Mouse (Mus musculus): ENCODE measurements around the gene Ncoa5. TPM values are rescaled to one million over a fixed set of nuclear protein-coding genes. Genes with fewer than 3 reads are reported as not detected.

Gene Ncoa5
- polyA plus RNA-seq, 1 experiment from 2014 or later: 79.5 TPM

DNA sequence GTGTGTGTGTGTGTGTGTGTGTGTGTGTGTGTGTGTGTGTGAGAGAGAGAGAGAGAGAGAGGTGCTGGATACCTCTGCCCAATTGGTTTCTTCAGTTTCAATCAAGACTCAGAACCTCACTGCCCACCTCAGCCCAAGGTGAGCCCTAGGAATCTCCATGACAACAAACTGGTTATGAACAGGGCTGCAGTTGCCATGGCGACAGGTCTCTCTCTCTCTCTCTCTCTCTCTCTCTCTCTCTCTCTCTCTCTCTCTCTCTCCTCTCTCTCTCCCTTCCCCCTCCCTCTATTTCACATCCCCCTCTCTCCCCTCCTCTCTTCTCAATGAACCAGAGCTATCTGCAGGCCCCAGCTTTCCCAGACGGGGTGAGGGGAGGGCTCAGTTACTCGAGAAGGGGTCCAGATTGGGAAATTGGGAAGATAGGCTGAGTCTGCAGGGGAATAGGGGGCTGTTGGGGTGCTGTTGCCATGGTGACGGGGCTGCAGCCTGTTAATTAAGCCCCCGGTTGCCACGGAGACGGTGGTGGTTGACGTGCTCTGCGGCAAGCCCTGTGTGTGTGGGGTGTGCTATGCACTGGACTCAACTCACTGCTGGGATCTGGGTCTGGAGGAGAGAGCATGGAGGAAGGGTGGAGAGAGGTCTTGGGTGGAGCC, 70.3 kb downstream of the Ncoa5 start:
- Histone ChIP-seq H3K4me2 (replicated peaks; ENCODE audit: low read depth, low read length) (no peak overlapping the region), H3K36me3 (ENCODE audit: control insufficient read depth, insufficient read depth, low read length) (no peaks in the 10 kb centered on the region), H3K4me1 (replicated peaks; ENCODE audit: control insufficient read depth, insufficient read depth, low read length) (peaks cover 19% of the 10 kb centered on the region), H3K4me3 (ENCODE audit: low read depth, low read length) (no peak overlapping the region), H3K9me3 (ENCODE audit: control insufficient read depth, low read length) (no peaks in the 10 kb centered on the region), H3K27me3 (ENCODE audit: control insufficient read depth, insufficient read depth, low read length) (peaks cover 32% of the 10 kb centered on the region), H3K27ac (ENCODE audit: low read depth, low read length) (no peak overlapping the region), H3K9ac (ENCODE audit: low read depth, low read length) (no peak overlapping the region)
- WGBS: 27% methylated on average over 9 of the region's 9 CpGs
- ATAC-seq (ENCODE audit: low FRiP score): peak; percentile 48
- peak; percentile 70 for DNase-seq (ENCODE audit: low spot score)

DNA sequence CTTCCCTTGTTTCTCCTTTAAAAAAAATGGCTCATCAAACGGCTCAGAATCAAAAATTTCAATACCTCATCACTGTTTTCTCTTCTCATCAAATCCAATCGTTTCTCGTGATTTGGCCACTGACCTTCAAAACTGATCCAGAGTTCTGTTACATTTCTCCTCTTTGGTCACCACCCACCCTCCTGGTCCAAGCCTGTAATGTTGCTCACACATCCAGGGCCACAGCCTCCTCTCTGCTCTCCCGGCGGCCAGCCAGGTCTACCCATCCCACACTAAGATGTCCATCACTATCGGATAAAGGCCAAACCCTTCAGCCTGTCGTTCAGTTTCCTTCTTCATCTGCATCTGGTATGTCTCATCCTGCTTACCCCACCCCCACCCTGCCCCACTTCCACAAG, 72.5 kb downstream of the Ncoa5 start:
- ATAC-seq (ENCODE audit: low FRiP score) (no peak), DNase-seq (ENCODE audit: low spot score) (no peak)
- Histone ChIP-seq H3K9ac (ENCODE audit: low read depth, low read length) (no peak overlapping the region), H3K4me3 (ENCODE audit: low read depth, low read length) (no peak overlapping the region), H3K4me1 (replicated peaks; ENCODE audit: control insufficient read depth, insufficient read depth, low read length) (peaks cover 9% of the 10 kb centered on the region), H3K9me3 (ENCODE audit: control insufficient read depth, low read length) (no peaks in the 10 kb centered on the region), H3K27me3 (ENCODE audit: control insufficient read depth, insufficient read depth, low read length) (peaks cover 10% of the 10 kb centered on the region), H3K4me2 (replicated peaks; ENCODE audit: low read depth, low read length) (no peak overlapping the region), H3K36me3 (ENCODE audit: control insufficient read depth, insufficient read depth, low read length) (no peaks in the 10 kb centered on the region), H3K27ac (ENCODE audit: low read depth, low read length) (no peak overlapping the region)
- WGBS: 51% methylated on average over 7 of the region's 7 CpGs

DNA sequence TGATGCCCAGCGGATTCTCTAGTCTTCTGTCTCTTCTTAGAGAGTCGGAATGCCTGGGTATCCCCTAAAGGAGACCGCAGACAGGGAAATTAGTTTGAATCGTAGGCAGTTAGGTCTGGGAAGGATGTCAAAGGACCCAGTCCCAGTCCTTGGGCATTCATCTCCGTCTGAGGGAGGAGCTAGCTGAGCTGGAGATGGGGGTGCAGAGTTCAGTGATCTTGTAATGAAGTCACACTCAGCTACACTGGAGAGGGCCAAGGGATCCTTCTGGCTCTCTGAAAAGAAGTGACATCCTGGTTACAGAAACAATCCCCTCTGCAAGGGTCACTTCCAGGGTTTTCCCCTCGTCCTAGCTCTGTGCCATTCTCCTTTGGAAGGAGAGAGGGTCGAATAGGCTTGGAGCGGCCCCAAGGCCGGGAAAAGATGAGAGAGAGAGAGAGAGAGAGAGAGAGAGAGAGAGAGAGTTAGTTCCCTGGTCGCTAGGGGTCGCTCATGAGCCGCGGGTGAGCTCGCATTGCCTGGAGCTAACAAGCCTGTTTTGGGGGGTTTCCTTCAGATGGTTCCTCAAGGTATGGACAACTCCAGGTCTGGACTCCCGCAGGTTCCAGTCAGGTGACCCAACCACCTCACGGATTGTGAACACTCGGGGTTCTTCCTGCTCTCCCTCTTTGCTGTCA, 73.0 kb downstream of the Ncoa5 start:
- peak; percentile 12; the same call in 1 of the 2 replicates for ATAC-seq (ENCODE audit: low FRiP score)

DNA sequence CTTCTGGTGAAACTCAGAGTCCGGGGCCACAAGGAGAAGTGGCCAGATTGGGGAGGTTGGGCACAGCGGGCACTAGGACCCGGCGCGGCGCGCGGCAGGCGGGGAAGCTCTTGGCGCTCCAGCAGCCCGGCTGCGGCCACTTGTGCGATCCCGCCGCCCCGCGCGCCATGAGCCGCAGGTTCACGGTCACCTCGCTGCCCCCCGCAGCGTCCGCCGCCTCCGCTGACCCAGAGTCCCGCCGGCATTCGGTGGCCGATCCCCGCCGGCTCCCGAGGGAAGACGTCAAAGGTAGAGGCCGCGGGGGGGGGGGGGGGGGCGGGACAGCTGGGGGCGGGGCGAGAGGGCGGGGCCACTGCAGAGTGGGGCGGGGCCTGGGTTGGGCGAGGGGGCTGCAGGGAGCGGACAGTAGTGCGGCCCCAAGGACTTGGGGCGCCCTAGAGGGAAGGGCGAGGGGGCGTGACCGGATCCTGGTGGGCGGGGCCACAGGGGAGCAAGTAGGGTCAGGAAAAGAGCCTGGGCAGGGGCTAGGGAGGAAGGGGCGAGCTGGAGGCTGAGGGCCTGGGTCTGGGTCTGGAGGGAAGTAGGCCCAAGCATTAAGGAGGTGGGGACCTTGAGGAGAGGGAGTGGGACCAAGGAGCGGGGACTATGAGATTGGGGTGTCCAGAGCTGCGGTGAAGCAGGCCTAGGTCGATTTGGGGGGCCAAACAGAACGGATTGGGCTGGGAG, 73.8 kb downstream of the Ncoa5 start, which contains the start of gene Slc12a5:
TSS of gene Slc12a5 (plus strand) at position 87 of the 726 bp plus-strand sequence.
- DNase-seq (ENCODE audit: low spot score): peak; percentile 84
- Histone ChIP-seq H3K4me1 (replicated peaks; ENCODE audit: control insufficient read depth, insufficient read depth, low read length) (peaks cover 9% of the 10 kb centered on the region; the same call in 1 of the 2 replicates), H3K36me3 (ENCODE audit: control insufficient read depth, insufficient read depth, low read length) (no peaks in the 10 kb centered on the region), H3K4me3 (ENCODE audit: low read depth, low read length) (peak within 1 kb of the TSS; percentile 50), H3K9me3 (ENCODE audit: control insufficient read depth, low read length) (no peaks in the 10 kb centered on the region), H3K4me2 (replicated peaks; ENCODE audit: low read depth, low read length) (peak within 1 kb of the TSS; percentile 50), H3K27me3 (ENCODE audit: control insufficient read depth, insufficient read depth, low read length) (no peaks in the 10 kb centered on the region), H3K27ac (ENCODE audit: low read depth, low read length) (no peak within 1 kb of the TSS), H3K9ac (ENCODE audit: low read depth, low read length) (peak within 1 kb of the TSS; percentile 32)
- ATAC-seq (ENCODE audit: low FRiP score): peak; percentile 63
- 2% methylated on average over 26 of the region's 54 CpGs for WGBS

More for the DNA sequence above, 73.0 kb downstream of the Ncoa5 start:
- peak; percentile 82 for DNase-seq (ENCODE audit: low spot score)
- H3K9ac ChIP-seq (ENCODE audit: low read depth, low read length): peak overlapping the region; percentile 32; the same call in 1 of the 2 replicates
- H3K9me3 ChIP-seq (ENCODE audit: control insufficient read depth, low read length): no peaks in the 10 kb centered on the region
- H3K36me3 ChIP-seq (ENCODE audit: control insufficient read depth, insufficient read depth, low read length): no peaks in the 10 kb centered on the region
- H3K4me2 ChIP-seq (replicated peaks; ENCODE audit: low read depth, low read length): peak overlapping the region; percentile 50; the same call in 1 of the 2 replicates
- no peak overlapping the region for H3K27ac ChIP-seq (ENCODE audit: low read depth, low read length)
- peaks cover 5% of the 10 kb centered on the region for H3K27me3 ChIP-seq (ENCODE audit: control insufficient read depth, insufficient read depth, low read length)
- peaks cover 9% of the 10 kb centered on the region; the same call in 1 of the 2 replicates for H3K4me1 ChIP-seq (replicated peaks; ENCODE audit: control insufficient read depth, insufficient read depth, low read length)
- peak overlapping the region; percentile 50 for H3K4me3 ChIP-seq (ENCODE audit: low read depth, low read length)
- WGBS: 11% methylated on average over 17 of the region's 17 CpGs

DNA sequence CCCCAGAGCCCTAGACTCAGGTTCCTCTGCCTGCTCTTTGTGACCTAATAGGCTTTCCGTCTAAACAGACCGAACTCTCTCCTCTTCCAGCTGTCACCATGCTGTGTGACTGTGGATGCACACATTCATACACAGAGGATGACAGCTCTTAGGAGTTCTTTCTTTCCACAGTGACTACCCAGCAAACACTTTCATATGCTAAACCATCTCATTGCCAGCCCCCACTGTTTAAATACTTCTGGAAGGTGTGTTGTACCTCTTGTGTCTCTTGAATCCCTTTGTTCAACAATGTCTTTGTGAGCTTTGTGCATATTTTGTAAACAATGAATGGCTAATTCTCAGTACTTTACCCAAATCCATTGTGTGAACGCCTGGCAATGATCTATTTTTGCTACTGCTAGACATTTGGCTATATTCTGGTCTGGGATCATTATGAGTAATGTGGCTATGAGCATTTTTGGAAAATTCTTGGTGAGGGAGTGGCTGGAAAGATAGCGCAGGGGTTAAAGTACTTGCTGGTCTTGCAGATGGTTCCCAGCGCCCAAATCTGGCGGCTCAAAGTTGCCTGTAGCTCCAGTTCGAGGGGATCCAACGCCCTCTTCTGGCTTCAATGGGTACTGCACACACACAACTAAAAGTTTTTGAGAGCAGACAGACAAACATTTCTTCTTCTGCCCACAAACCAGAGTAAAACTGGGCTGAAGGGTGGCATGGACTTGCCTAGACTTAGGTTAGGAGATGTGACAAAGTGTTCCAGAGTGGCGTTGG, 76.9 kb downstream of the Ncoa5 start:
- H3K4me3 ChIP-seq (ENCODE audit: low read depth, low read length): no peak overlapping the region
- DNase-seq (ENCODE audit: low spot score) (no peak), ATAC-seq (ENCODE audit: low FRiP score) (no peak)
- H3K9me3 ChIP-seq (ENCODE audit: control insufficient read depth, low read length): no peaks in the 10 kb centered on the region
- no peak overlapping the region for H3K27ac ChIP-seq (ENCODE audit: low read depth, low read length)
- H3K27me3 ChIP-seq (ENCODE audit: control insufficient read depth, insufficient read depth, low read length): no peaks in the 10 kb centered on the region
- no peak overlapping the region for H3K4me2 ChIP-seq (replicated peaks; ENCODE audit: low read depth, low read length)
- no peaks in the 10 kb centered on the region for H3K36me3 ChIP-seq (ENCODE audit: control insufficient read depth, insufficient read depth, low read length)
- H3K9ac ChIP-seq (ENCODE audit: low read depth, low read length): no peak overlapping the region
- H3K4me1 ChIP-seq (replicated peaks; ENCODE audit: control insufficient read depth, insufficient read depth, low read length): peaks cover 6% of the 10 kb centered on the region; the same call in 1 of the 2 replicates
- 66% methylated on average over 9 of the region's 9 CpGs for WGBS

DNA sequence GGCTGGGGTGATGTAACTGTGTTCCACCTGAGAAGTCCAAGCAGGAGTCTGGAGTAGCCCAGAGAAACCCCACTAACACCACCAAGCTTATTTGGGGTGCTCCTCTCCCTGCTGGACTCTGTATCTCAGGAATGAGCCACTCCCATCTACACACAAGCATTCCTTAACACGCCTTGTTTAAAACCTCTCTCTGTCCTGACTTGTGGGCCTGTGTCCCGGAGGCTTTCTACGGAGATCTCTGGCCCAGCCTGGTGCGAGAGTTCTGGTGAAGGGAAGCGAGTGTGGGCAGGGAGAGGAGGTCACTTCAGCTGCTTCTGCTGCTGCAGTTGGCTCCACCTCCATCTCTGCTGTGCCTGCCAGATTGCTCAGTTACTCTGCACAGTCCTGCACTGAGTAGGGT, 78.5 kb downstream of the Ncoa5 start:
- no peak overlapping the region for H3K27ac ChIP-seq (ENCODE audit: low read depth, low read length)
- H3K4me3 ChIP-seq (ENCODE audit: low read depth, low read length): no peak overlapping the region
- peaks cover 4% of the 10 kb centered on the region; the same call in 1 of the 2 replicates for H3K4me1 ChIP-seq (replicated peaks; ENCODE audit: control insufficient read depth, insufficient read depth, low read length)
- H3K9me3 ChIP-seq (ENCODE audit: control insufficient read depth, low read length): no peaks in the 10 kb centered on the region
- H3K27me3 ChIP-seq (ENCODE audit: control insufficient read depth, insufficient read depth, low read length): peaks cover 7% of the 10 kb centered on the region
- H3K36me3 ChIP-seq (ENCODE audit: control insufficient read depth, insufficient read depth, low read length): no peaks in the 10 kb centered on the region
- H3K9ac ChIP-seq (ENCODE audit: low read depth, low read length): no peak overlapping the region
- 73% methylated on average over 5 of the region's 5 CpGs for WGBS
- ATAC-seq (ENCODE audit: low FRiP score) (no peak), DNase-seq (ENCODE audit: low spot score) (no peak)
- no peak overlapping the region for H3K4me2 ChIP-seq (replicated peaks; ENCODE audit: low read depth, low read length)

DNA sequence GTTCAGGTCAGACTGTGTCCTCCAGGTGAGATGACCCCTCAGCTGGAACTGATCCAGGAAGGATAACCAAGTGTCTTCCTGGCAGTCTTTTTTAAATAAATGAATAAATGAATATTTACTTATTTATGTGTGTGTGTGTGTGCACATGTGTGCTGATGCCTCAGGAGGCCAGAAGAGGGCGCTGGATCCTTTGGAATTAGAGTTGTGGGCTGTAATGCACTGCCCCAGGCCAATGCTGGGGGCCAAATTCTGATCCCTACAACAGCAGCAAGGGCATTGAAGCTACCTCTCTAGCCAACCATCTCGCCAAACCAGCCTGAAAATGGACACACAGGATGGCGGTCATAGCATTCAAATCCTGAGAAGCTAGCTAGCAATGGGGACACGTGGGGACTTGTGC, 78.9 kb downstream of the Ncoa5 start:
- Histone ChIP-seq H3K4me3 (ENCODE audit: low read depth, low read length) (no peak overlapping the region), H3K4me1 (replicated peaks; ENCODE audit: control insufficient read depth, insufficient read depth, low read length) (no peaks in the 10 kb centered on the region; the same call in 1 of the 2 replicates), H3K27ac (ENCODE audit: low read depth, low read length) (no peak overlapping the region), H3K9me3 (ENCODE audit: control insufficient read depth, low read length) (no peaks in the 10 kb centered on the region), H3K9ac (ENCODE audit: low read depth, low read length) (no peak overlapping the region), H3K4me2 (replicated peaks; ENCODE audit: low read depth, low read length) (no peak overlapping the region), H3K36me3 (ENCODE audit: control insufficient read depth, insufficient read depth, low read length) (no peaks in the 10 kb centered on the region), H3K27me3 (ENCODE audit: control insufficient read depth, insufficient read depth, low read length) (peaks cover 12% of the 10 kb centered on the region)
- no peak for DNase-seq (ENCODE audit: low spot score)
- no peak for ATAC-seq (ENCODE audit: low FRiP score)
- WGBS: 78% methylated on average over 4 of the region's 4 CpGs

DNA sequence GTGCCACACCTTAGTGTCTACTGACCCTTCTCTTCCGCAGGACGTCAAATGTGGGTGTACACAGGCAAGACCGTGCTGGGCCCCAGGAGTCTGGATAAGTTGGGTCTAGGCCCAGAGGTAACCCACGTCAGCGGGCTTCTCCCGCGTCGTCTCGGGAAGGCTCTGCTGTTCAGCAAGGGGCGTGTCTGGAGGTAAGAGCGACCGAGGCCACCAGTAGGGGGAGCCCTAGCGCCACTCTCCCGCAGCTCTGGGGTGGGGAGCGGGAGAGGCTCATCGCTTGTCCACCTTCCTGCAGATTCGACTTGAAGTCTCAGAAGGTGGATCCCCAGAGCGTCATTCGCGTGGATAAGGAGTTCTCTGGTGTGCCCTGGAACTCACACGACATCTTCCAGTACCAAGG, 81.4 kb downstream of the Ncoa5 start:
- Histone ChIP-seq H3K27ac (ENCODE audit: low read depth, low read length) (no peak overlapping the region), H3K4me2 (replicated peaks; ENCODE audit: low read depth, low read length) (no peak overlapping the region), H3K9ac (ENCODE audit: low read depth, low read length) (no peak overlapping the region), H3K4me3 (ENCODE audit: low read depth, low read length) (no peak overlapping the region), H3K9me3 (ENCODE audit: control insufficient read depth, low read length) (no peaks in the 10 kb centered on the region), H3K4me1 (replicated peaks; ENCODE audit: control insufficient read depth, insufficient read depth, low read length) (no peaks in the 10 kb centered on the region; the same call in 1 of the 2 replicates), H3K36me3 (ENCODE audit: control insufficient read depth, insufficient read depth, low read length) (no peaks in the 10 kb centered on the region), H3K27me3 (ENCODE audit: control insufficient read depth, insufficient read depth, low read length) (peaks cover 37% of the 10 kb centered on the region)
- DNase-seq (ENCODE audit: low spot score) (peak; percentile 92), ATAC-seq (ENCODE audit: low FRiP score) (peak; percentile 63)
- under 1% methylated on average over 21 of the region's 21 CpGs for WGBS
